Mouse (Mus musculus) embryonic facial prominence, embryonic 11.5 days (tissue): ENCODE measurements at regions not wholly inside any gene's neighbourhood (a gene's known extent, or its start where the extent isn't known, plus 50 kb on each side); places are given as distances from the start of the nearest gene placed in this dataset.

Experiments
- ATAC-seq: fragments of 200-750 bp; cut with Nextera tagmentation; replicated peaks from 2 replicates; pipeline ENCODE4 v1.8.0; 2017; ENCODE audit warnings: low read depth; ENCODE audit not compliant: insufficient number of reproducible peaks, low FRiP score, low TSS enrichment
- DNase-seq: peaks from one replicate; pipeline ENCODE4 v3.0.0-alpha.2; 2015; ENCODE audit warnings: low spot score
- H3K27ac ChIP-seq: fragments of 300-500 bp; sonication (generic); replicated peaks from 2 replicates; pipeline ENCODE4 v1.5.1; 2014; ENCODE audit warnings: mild to moderate bottlenecking, low read depth, low read length, control low read depth
- H3K27me3 ChIP-seq: fragments of 300-500 bp; sonication (generic); 2 replicates; pipeline ENCODE4 v1.6.1; 2014; ENCODE audit warnings: mild to moderate bottlenecking, low read length, moderate library complexity, mixed read lengths; ENCODE audit not compliant: control insufficient read depth, insufficient read depth
- H3K36me3 ChIP-seq: fragments of 300-500 bp; sonication (generic); replicated peaks from 2 replicates; pipeline ENCODE4 v1.6.1; 2014; ENCODE audit warnings: low read depth, mild to moderate bottlenecking, low read length, moderate library complexity, mixed read lengths; ENCODE audit not compliant: control insufficient read depth, insufficient read depth
- H3K4me1 ChIP-seq: fragments of 300-500 bp; sonication (generic); 2 replicates; pipeline ENCODE4 v1.6.1; 2014; ENCODE audit warnings: low read length, mixed read lengths; ENCODE audit not compliant: control insufficient read depth, insufficient read depth
- H3K4me2 ChIP-seq: fragments of 300-500 bp; sonication (generic); 2 replicates; pipeline ENCODE4 v1.6.1; 2014; ENCODE audit warnings: low read depth, mild to moderate bottlenecking, control low read depth, low read length, moderate library complexity
- H3K4me3 ChIP-seq: fragments of 300-500 bp; sonication (generic); 2 replicates; pipeline ENCODE4 v1.5.1; 2014; ENCODE audit warnings: low read depth, low read length, control low read depth
- H3K9ac ChIP-seq: fragments of 300-500 bp; sonication (generic); replicated peaks from 2 replicates; pipeline ENCODE4 v1.6.1; 2014; ENCODE audit warnings: mild to moderate bottlenecking, control low read depth, low read length
- H3K9me3 ChIP-seq: fragments of 300-500 bp; sonication (generic); replicated peaks from 2 replicates; pipeline ENCODE4 v1.6.1; 2016; ENCODE audit warnings: mild to moderate bottlenecking, low read length, inconsistent platforms, mixed read lengths; ENCODE audit not compliant: control insufficient read depth
- WGBS: fragments of 180-500 bp; shearing (Covaris S2); extraction: QIAGEN DNeasy Blood & Tissue Kit; methylation state at CpG from one replicate; pipeline ENCODE4 v1.1.7; 2014; 5-methylcytosine and 5-hydroxymethylcytosine counted together

DNA sequence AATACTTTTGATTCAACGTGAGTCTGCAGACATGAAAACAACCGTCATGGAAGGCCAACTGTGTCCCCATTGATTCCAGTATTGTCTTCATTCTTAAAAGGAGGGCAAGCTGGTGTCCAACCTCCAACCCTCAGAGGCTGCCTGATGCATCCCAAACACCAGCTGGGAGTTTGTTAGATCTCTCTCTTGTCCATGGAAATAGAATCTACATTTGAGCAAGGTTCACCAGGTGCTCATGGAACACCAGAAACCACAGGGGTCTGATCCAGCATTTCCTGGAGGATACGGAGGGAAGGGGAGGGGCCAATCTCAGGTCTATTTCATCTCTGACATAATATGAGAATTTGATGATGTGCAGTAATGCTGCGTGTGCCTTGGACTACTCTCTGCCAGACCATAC is 512.3 kb upstream of the Tbx3 start:
- Histone ChIP-seq H3K4me3 (no peak overlapping the region), H3K36me3 (no peaks in the 10 kb centered on the region), H3K27ac (no peak overlapping the region), H3K4me2 (no peak overlapping the region), H3K27me3 (no peaks in the 10 kb centered on the region), H3K9me3 (no peaks in the 10 kb centered on the region), H3K9ac (no peak overlapping the region), H3K4me1 (no peaks in the 10 kb centered on the region)
- 82% methylated on average over 4 of the region's 4 CpGs for WGBS
- DNase-seq (no peak), ATAC-seq (no peak)

DNA sequence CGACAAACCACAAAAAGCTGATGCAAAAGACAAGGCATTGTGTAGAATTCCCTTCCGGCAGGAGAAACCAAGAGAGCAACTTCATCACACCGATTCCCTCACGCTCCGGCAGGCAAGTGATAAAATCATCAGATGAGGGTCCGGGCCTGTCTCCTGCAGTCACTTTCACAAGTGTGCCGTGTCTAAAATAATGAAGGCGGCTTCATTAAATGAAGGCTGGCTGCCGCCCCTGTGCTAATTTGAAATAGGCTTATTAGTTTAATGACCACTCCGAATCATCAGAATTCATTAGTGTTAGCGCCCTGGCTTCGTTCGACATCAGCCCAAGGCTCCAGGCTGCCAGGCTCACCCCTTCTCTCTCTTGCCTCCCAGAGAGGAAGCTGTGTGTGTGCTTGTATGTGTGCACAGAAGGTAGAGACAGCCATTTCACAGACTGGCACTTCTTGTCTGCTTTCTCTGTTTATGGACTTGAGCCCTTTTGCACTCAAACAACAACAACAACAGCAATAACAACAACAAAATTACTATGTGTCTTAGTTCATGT is 508.3 kb upstream of the Tbx3 start:
- H3K27ac ChIP-seq: no peak overlapping the region
- no peaks in the 10 kb centered on the region for H3K36me3 ChIP-seq
- no peak overlapping the region for H3K9ac ChIP-seq
- no peaks in the 10 kb centered on the region for H3K9me3 ChIP-seq
- H3K27me3 ChIP-seq: no peaks in the 10 kb centered on the region
- no peaks in the 10 kb centered on the region for H3K4me1 ChIP-seq
- no peak overlapping the region for H3K4me3 ChIP-seq
- DNase-seq (no peak), ATAC-seq (no peak)
- no peak overlapping the region for H3K4me2 ChIP-seq
- WGBS: 92% methylated on average over 13 of the region's 13 CpGs

DNA sequence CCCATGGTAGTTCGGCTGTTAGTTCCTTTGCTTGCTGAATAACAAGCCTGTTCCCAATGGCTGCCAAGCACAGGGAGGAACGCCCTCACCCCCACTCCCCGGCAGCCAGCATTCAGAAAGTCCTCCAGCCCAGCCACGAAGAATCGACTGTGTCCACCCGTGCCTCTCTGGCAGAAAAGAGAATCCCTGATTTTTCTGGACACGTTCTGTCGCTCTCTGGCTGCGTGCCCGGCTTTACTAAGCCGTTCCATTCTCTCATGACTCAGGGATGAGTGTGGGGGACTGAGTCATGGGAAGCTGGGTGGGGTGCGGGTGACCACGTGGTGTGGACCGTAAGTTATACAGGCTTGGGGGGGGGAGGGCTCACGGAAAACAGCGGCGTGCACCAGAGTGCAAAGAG is 502.8 kb upstream of the Tbx3 start:
- Histone ChIP-seq H3K9me3 (no peaks in the 10 kb centered on the region), H3K27me3 (no peaks in the 10 kb centered on the region), H3K9ac (no peak overlapping the region), H3K4me3 (no peak overlapping the region), H3K4me1 (no peaks in the 10 kb centered on the region), H3K4me2 (no peak overlapping the region), H3K36me3 (no peaks in the 10 kb centered on the region), H3K27ac (no peak overlapping the region)
- ATAC-seq (no peak), DNase-seq (no peak)
- WGBS: 89% methylated on average over 17 of the region's 17 CpGs

DNA sequence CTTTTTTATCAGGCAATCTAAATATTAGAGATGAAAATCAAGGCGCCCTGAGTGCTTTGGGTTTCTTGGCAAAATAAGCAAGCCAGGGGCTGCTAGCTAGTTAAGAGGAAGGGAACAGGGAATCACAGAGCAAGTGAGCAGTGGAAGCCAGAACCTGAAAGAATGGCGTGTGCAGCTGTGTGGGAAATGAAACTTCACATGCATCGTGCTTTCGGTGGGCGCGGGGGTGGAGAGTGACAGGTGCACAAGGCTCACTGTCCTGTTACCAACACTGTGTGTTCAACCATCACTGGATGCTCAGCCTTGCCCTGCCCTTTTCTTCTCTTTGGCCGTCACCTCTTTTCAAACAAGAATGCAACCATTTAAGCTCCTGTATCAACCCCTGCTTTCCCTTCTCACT is 501.2 kb upstream of the Tbx3 start:
- Histone ChIP-seq H3K27ac (no peak overlapping the region), H3K36me3 (no peaks in the 10 kb centered on the region), H3K4me2 (no peak overlapping the region), H3K4me3 (no peak overlapping the region), H3K9me3 (no peaks in the 10 kb centered on the region), H3K4me1 (no peaks in the 10 kb centered on the region), H3K27me3 (no peaks in the 10 kb centered on the region), H3K9ac (no peak overlapping the region)
- DNase-seq: no peak
- no peak for ATAC-seq
- WGBS: 86% methylated on average over 7 of the region's 7 CpGs

DNA sequence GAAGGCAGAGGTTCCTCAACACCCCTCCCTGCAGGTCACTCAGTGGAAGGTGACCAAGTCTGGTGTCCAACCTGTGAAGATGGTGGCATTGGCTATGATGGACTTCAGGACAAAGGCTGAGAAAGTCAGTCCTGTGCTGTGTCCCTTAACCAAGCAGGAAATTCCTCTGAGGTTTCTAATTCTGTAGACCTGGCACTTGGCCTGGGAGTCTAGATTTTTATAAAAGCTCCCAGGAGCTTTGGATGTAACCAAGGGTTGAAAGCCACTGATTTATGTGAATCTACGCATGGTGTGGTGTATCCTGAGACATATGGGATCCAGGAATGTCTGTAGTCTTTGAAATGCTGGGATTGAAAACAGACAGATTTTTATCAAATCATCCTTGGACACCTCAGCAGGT is 498.8 kb upstream of the Tbx3 start:
- Histone ChIP-seq H3K36me3 (no peaks in the 10 kb centered on the region), H3K4me2 (no peak overlapping the region), H3K4me1 (no peaks in the 10 kb centered on the region), H3K27me3 (no peaks in the 10 kb centered on the region), H3K9me3 (no peaks in the 10 kb centered on the region), H3K4me3 (no peak overlapping the region), H3K9ac (no peak overlapping the region), H3K27ac (no peak overlapping the region)
- DNase-seq (no peak), ATAC-seq (no peak)
- 85% methylated on average over 1 of the region's 1 CpGs for WGBS

DNA sequence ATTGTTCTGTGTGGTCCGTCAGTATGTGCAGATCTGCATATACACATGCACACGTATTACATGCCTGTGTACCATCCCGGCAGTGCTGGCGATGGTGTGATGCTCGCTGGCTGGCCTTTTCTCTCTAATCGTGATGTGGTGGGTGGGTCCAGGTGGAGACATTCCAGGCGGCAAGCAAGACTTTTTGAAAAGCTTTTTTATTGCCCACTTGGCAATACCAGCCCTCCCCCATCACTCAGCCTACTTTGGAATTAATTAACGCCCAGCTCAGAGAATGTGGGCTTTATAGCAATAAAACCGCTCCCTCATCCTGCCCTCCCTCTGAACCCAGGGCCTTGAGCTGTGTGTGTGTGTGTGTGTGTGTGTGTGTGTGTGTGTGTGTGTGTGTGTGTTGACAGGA is 491.7 kb upstream of the Tbx3 start:
- ATAC-seq (no peak), DNase-seq (no peak)
- Histone ChIP-seq H3K4me1 (no peaks in the 10 kb centered on the region), H3K4me2 (no peak overlapping the region), H3K27ac (no peak overlapping the region), H3K27me3 (no peaks in the 10 kb centered on the region), H3K9ac (no peak overlapping the region), H3K9me3 (no peaks in the 10 kb centered on the region), H3K4me3 (no peak overlapping the region), H3K36me3 (no peaks in the 10 kb centered on the region)
- 74% methylated on average over 9 of the region's 9 CpGs for WGBS

DNA sequence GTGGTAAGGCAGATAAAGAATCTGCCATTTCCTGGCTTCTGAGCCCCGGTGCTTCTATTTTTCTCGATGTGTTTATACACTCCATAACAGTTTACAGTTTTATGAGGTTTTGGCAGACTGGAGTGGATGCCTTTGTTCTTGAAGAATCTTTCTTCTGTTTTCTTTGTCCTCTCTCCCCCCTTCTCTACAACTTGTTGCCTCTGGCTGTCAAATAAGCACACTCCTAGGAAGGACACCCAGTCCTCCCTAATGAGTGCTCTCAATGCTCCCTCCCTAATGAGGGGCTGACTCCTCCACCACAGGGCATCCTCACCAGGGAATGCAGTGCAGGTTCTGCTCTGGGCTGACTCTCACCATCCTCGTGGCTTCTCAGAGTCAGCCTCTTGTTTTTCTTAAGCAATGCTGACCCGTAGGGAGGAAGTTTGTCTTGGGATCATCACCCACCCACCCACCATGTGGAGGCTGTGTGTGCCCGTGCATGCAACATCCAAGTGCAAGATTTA is 486.9 kb upstream of the Tbx3 start:
- no peak for DNase-seq
- no peak overlapping the region for H3K4me3 ChIP-seq

DNA sequence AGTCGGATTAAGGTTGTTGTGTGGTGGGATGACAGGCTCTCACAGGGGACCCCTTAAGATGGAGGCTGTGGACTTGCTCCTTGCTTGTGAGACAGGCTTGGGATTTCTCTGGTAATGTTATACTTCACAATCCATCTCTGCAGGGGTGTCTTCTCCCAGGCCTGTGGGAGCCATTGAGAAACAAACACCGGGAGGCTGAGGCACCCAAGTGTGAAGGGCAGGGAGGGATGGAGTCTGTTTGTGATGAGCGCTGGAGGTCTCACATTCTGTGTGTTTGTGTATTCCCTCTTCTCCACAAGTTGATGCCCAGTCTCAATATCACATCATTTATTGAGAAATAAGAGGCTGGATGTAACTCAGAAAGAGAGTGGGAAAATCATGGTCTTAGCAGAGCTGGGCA is 483.9 kb upstream of the Tbx3 start:
- 73% methylated on average over 3 of the region's 3 CpGs for WGBS
- ATAC-seq: no peak

More for the DNA sequence above, 486.9 kb upstream of the Tbx3 start:
- H3K27ac ChIP-seq: no peak overlapping the region
- ATAC-seq: no peak
- H3K4me2 ChIP-seq: no peak overlapping the region
- H3K9me3 ChIP-seq: no peaks in the 10 kb centered on the region
- H3K9ac ChIP-seq: no peak overlapping the region
- WGBS: 71% methylated on average over 5 of the region's 5 CpGs
- H3K4me1 ChIP-seq: no peaks in the 10 kb centered on the region
- H3K36me3 ChIP-seq: no peaks in the 10 kb centered on the region
- H3K27me3 ChIP-seq: no peaks in the 10 kb centered on the region

More for the DNA sequence above, 483.9 kb upstream of the Tbx3 start:
- H3K9me3 ChIP-seq: no peaks in the 10 kb centered on the region
- no peaks in the 10 kb centered on the region for H3K36me3 ChIP-seq
- H3K9ac ChIP-seq: no peak overlapping the region
- no peak overlapping the region for H3K4me3 ChIP-seq
- H3K4me1 ChIP-seq: no peaks in the 10 kb centered on the region
- H3K4me2 ChIP-seq: no peak overlapping the region
- no peak overlapping the region for H3K27ac ChIP-seq
- DNase-seq: no peak
- no peaks in the 10 kb centered on the region for H3K27me3 ChIP-seq
